Mouse (Mus musculus) heart, postnatal 0 days (tissue): ENCODE measurements around the gene Rere. TPM values are rescaled to one million over a fixed set of nuclear protein-coding genes. Genes with fewer than 3 reads are reported as not detected.

ENCODE experiments used
- ATAC-seq: fragments of 200-750 bp; cut with Nextera tagmentation; 2 replicates; pipeline ENCODE4 v1.8.0; 2017; ENCODE audit warnings: low read depth, moderate number of reproducible peaks, moderate library complexity; ENCODE audit not compliant: insufficient read depth
- DNase-seq: peaks from one replicate; pipeline ENCODE4 v3.0.0-alpha.2; 2016; ENCODE audit warnings: low spot score
- H3K27ac ChIP-seq: fragments of 300-500 bp; sonication (generic); 2 replicates; pipeline ENCODE4 v1.5.1; 2014; ENCODE audit warnings: low read depth, mild to moderate bottlenecking
- H3K27me3 ChIP-seq: fragments of 300-500 bp; sonication (generic); 2 replicates; pipeline ENCODE4 v1.6.1; 2014; ENCODE audit warnings: low read length, mixed read lengths; ENCODE audit not compliant: control insufficient read depth, insufficient read depth
- H3K36me3 ChIP-seq: fragments of 300-500 bp; sonication (generic); replicated peaks from 2 replicates; pipeline ENCODE4 v1.6.1; 2014; ENCODE audit warnings: low read length, mixed read lengths; ENCODE audit not compliant: control insufficient read depth, insufficient read depth
- H3K4me1 ChIP-seq: fragments of 300-500 bp; sonication (generic); 2 replicates; pipeline ENCODE4 v1.6.1; 2014; ENCODE audit warnings: antibody characterized with exemption; ENCODE audit not compliant: control insufficient read depth, insufficient read depth
- H3K4me2 ChIP-seq: fragments of 300-500 bp; sonication (generic); 2 replicates; pipeline ENCODE4 v1.6.1; 2014; ENCODE audit warnings: low read depth, mild to moderate bottlenecking, low read length, moderate library complexity
- H3K4me3 ChIP-seq: fragments of 300-500 bp; sonication (generic); 2 replicates; pipeline ENCODE4 v1.5.1; 2014; ENCODE audit warnings: low read depth, low read length
- H3K9ac ChIP-seq: fragments of 300-500 bp; sonication (generic); replicated peaks from 2 replicates; pipeline ENCODE4 v1.6.1; 2014; ENCODE audit warnings: low read depth, low read length, mixed read lengths
- H3K9me3 ChIP-seq: fragments of 300-500 bp; sonication (generic); replicated peaks from 2 replicates; pipeline ENCODE4 v1.6.1; 2016; ENCODE audit warnings: low read length; ENCODE audit not compliant: control insufficient read depth
- CTCF ChIP-seq: IDR thresholded peaks from 2 replicates; pipeline ENCODE4 v1.5.1; 2016; ENCODE audit warnings: antibody characterized with exemption, control low read depth, low read depth
- EP300 ChIP-seq: IDR thresholded peaks from 2 replicates; pipeline ENCODE4 v1.6.1; 2016; ENCODE audit warnings: antibody characterized with exemption, low read depth
- WGBS: fragments of 180-500 bp; shearing (Covaris S2); extraction: QIAGEN DNeasy Blood & Tissue Kit; methylation state at CpG from one replicate; pipeline ENCODE4 v1.1.7; 2014; 5-methylcytosine and 5-hydroxymethylcytosine counted together
- polyA plus RNA-seq: library from polyadenylated mRNA; unstranded; fragments of >200 nt; fragmentation: Nextera tagmentation; extraction: Ambion mirVana; gene quantifications from 2 replicates; pipeline ENCODE4 v1.2.1, GENCODE M21; 2015
- total RNA-seq: library from RNA; depleted of rRNA; stranded (reverse); fragments of >200 nt; gene quantifications from 2 replicates; pipeline ENCODE4 v1.2.3, GENCODE M21; 2014; ENCODE audit warnings: low replicate concordance

Gene Rere
- total and polyA plus RNA-seq, 2 experiments from 2014 or later = 14.6 to 17.9 TPM

DNA sequence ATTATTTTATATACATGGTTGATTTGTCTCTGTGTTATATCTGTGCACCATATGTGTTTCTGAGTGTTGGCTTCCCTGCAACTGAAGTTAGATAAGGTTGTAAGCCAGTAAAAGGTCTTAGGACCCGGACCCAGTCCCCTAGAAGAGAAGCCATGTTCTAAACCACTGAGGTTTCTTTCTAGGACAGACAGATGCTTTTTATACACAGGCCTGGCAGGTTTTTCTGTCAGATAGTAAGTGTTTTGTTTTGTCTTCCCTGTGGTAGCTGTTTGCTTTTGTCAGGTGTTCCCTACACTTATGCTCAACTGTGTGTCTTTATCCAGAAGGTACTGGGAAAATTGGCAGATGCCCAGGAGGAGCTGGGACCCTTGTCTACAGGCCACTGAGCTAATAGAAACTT is 167.0 kb downstream of the Rere start:
- 50% methylated on average over 1 of the region's 1 CpGs for WGBS
- 0 out of 2 replicates have a peak overlapping the region, but pooled peaks have one; percentile 2 for H3K27ac ChIP-seq
- DNase-seq (no peak), ATAC-seq (no peak)
- no peak for TF ChIP-seq CTCF
- no peak for TF ChIP-seq EP300
- no peaks in the 10 kb centered on the region for H3K9me3 ChIP-seq
- no peak overlapping the region for H3K4me2 ChIP-seq
- no peaks in the 10 kb centered on the region for H3K36me3 ChIP-seq
- no peak overlapping the region for H3K4me3 ChIP-seq
- no peak overlapping the region for H3K9ac ChIP-seq
- peaks cover 45% of the 10 kb centered on the region for H3K4me1 ChIP-seq
- H3K27me3 ChIP-seq = no peaks in the 10 kb centered on the region

DNA sequence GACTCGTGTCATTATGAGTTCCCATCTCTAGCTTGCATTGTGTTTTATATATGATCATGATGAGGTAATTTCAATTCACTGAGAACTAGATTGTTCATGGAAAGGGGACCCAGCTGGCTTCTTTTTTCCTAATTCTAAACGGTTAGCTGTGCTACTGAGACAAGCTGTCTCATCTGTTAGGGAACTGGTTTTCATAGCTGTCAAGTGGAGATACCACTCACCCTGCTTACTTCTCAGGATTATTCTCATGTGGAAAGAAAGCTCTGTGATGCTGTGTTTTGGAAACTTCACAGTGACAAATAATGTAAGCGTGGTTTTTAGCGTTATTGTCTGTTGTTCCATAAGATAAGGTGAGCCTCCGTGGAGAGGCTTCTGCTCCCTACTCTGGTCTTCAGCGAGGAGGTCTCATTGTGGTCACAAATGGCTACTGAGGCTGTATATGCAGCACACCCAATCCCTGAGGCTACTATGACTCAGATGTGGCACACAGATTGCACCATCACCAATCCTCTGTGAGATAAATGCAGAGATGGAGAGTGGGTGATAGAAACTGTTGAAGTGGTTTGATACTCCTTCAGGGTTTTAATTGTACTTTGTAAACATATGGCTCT is 168.7 kb downstream of the Rere start:
- no peaks in the 10 kb centered on the region for H3K36me3 ChIP-seq
- 60% methylated on average over 6 of the region's 6 CpGs for WGBS
- no peak overlapping the region for H3K4me2 ChIP-seq
- ATAC-seq = no peak
- no peak for TF ChIP-seq CTCF
- TF ChIP-seq EP300 = no peak
- no peaks in the 10 kb centered on the region for H3K27me3 ChIP-seq
- DNase-seq = no peak
- peaks cover 45% of the 10 kb centered on the region for H3K4me1 ChIP-seq
- no peaks in the 10 kb centered on the region for H3K9me3 ChIP-seq
- H3K27ac ChIP-seq = no peak overlapping the region
- H3K9ac ChIP-seq = no peak overlapping the region
- no peak overlapping the region for H3K4me3 ChIP-seq

DNA sequence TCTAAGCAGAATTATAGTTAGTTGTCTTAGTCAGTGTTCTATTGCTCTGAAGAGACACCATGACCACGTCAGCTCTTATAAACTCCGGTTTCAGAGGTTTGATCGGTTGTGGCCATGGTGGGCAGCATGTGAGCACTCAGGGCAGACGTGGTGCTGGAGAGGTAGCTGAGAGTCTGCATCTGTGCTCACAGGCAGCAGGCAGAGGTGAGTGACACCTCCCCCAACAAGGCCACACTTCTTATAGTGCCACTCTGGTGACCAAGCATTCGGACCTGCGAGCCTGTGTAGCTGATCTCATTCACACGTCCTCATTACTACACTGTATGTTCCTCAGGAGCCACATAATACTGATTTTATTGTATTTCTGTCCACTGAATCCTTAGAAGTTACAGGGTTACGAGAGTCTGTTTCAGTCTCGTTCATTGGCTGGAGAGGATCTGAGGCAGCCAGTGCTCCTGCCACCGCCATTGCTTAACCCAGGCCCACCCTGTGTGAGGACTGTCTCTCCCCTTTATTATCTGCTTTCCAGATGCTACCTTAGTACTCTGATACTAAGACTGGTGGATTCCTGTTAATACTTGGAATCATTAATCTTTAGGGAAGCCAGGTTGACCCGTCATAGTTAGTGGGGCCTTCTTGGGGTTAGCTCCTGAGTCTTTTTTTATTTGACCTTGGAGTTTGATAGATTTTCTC is 170.9 kb downstream of the Rere start:
- H3K4me2 ChIP-seq = no peak overlapping the region
- DNase-seq (no peak), ATAC-seq (no peak)
- no peaks in the 10 kb centered on the region for H3K9me3 ChIP-seq
- H3K9ac ChIP-seq = no peak overlapping the region
- H3K27me3 ChIP-seq = no peaks in the 10 kb centered on the region
- H3K4me3 ChIP-seq = no peak overlapping the region
- TF ChIP-seq CTCF (no peak), EP300 (no peak)
- no peak overlapping the region for H3K27ac ChIP-seq
- no peaks in the 10 kb centered on the region for H3K36me3 ChIP-seq
- 66% methylated on average over 11 of the region's 11 CpGs for WGBS
- H3K4me1 ChIP-seq = peaks cover 25% of the 10 kb centered on the region

DNA sequence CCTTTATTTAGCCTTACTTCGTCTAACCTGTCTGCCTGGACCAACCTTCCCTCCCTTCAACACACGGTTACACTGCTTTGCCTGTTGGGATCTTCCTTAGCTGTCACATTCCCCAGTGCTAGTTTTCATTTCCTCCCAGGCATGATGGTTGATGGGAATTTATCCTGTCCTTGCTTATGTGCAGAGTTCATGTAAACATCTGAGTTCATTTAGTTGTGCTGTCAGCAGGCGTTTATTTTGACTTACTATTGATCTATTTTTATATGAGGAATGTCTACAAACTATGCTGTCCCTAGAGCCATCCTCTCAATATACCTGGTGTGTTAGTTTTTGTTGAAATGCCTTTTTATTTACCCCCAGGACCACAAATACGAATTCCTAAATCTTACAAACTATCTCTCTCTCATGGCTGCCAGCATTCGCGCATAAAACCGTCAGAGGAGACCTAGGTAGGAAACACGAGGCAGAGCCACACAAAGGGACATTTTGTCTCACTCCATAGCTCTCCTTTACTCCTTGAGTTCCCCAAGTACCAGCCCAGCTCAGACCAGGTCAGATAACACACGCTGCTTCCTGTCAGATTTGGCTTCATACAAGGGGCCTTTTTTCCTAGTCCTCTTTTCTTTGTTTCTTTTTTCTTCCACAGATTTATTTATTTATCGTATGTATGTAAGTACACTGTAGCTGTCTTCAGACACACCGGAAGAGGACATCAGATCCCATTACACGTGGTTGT is 173.3 kb downstream of the Rere start:
- ATAC-seq = no peak
- Histone ChIP-seq H3K9me3 (no peaks in the 10 kb centered on the region), H3K27me3 (no peaks in the 10 kb centered on the region), H3K4me3 (no peak overlapping the region), H3K9ac (no peak overlapping the region), H3K4me2 (no peak overlapping the region), H3K36me3 (no peaks in the 10 kb centered on the region), H3K27ac (peak overlapping the region; percentile 16), H3K4me1 (peaks cover 43% of the 10 kb centered on the region)
- no peak for TF ChIP-seq EP300
- no peak for TF ChIP-seq CTCF
- DNase-seq = no peak
- 49% methylated on average over 12 of the region's 12 CpGs for WGBS

DNA sequence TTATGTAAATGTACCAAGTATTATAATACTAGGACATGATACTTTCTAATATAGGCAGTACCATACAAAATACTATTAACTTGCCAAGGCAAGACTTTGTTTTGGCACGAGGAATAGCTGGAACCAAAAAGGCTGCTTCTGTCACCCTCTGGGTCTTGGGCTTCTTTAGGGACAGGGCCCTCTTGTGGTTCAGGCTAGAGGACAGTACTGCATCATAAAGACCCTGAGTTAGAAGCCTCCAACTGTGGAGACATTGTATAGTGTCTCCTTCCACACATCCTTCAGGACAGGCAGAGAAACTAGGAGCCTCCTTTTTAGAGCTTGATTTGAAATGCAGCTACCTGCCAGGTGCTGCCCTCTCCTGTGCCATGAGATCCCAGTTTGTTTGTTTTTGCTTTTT is 174.3 kb downstream of the Rere start:
- no peak overlapping the region for H3K4me3 ChIP-seq
- DNase-seq (no peak), ATAC-seq (no peak)
- H3K9me3 ChIP-seq = no peaks in the 10 kb centered on the region
- no peak overlapping the region; the same call in 1 of the 2 replicates for H3K27ac ChIP-seq
- no peak overlapping the region for H3K4me2 ChIP-seq
- peak; percentile 17; the same call in 1 of the 2 replicates for TF ChIP-seq CTCF
- no peak for TF ChIP-seq EP300
- no peaks in the 10 kb centered on the region for H3K27me3 ChIP-seq
- no peaks in the 10 kb centered on the region for H3K36me3 ChIP-seq
- peaks cover 46% of the 10 kb centered on the region for H3K4me1 ChIP-seq
- no peak overlapping the region for H3K9ac ChIP-seq
- WGBS = 58% methylated on average over 1 of the region's 1 CpGs
